Mouse (Mus musculus): ENCODE results near the gene Cpne1.
A peak's percentile ranks its signal among the peaks of the same experiment; 100 is the strongest.

Gene Cpne1

DNA sequence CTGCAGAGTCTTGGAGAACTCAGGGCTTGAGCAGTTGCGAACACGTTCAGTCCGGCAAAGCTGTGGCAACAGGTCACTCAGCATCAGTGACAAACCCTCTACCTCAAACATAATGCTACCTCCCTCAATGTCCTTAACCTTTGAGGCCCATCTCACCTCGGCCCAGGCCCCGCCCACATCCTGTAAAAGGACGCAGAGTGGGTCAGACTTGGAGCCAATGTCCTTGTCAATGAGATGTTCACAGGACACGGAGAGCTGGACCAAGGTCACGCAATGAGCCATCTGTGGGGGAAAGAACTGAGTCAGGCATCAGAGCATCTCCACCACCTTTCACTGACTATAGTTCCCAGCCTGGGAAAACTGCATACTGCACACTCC is 32.6 kb downstream of the Cpne1 start:
- no peak for DNase-seq

DNA sequence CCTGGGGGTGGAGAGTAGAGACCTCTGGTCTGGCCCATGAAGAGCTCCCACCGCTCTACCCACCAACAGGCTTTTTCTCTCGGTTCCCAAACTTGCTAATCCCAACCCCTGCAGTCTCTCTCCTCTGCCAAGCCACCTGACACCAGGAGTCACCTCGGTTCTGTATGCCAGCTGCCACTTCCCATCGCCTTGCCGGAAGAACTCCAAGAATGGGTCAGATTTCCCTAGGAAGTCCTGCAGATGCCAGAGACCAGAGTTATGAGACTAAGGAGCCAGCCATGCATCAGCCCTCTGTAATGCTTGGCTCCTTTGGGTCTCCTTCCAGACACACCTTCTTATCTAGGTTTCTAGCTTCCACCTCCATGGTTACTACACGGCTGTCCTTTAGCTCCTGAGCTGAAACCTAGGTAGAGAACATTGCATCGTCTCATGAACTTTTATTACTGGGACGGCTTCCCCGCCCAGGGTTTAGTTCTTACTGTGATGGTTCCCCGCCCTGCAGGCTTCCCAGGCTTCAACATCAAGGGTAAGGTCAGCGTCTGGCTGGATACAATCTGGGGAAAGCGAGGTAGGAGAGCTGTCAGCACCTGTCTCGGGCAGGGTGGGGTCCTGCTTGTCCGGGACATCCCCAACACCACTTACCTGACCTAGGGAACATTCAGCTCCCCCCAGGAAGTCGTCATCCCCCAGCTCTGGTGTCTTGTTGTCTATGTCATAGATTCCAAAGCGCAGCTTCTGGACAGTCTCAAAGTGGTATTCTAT is 33.2 kb downstream of the Cpne1 start:
- DNase-seq = no peak

- DNase-seq = no peak
Measured at GRCm38 (mm10) chr2:156077461-156077860, 34.3 kb downstream of the Cpne1 start.

DNA sequence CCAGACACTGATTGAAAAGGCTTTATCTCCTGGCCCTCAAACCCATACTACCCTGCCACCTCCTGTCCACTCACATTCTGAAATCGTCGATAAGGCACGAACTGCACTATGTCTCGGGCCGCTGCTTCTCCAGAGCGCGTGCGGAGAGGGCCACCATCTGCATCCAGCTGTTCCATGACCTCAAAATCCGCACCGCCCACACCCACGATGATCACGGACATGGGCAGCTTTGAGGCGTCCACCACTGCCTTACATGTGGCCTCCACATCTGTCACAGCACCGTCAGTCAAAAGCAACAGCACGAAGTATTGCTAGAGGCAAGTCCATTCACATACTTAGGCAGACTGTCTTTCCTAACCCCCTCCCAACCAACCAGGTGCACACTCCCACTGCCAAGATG is 38.0 kb downstream of the Cpne1 start:
- no peak for DNase-seq

GRCm38 (mm10) chr2:156071236-156071635 is 40.5 kb downstream of the Cpne1 start:
- no peak for DNase-seq

- peak; percentile 68 to 75 for DNase-seq
Measured at GRCm38 (mm10) chr2:156067916-156068315, 43.8 kb downstream of the Cpne1 start.

GRCm38 (mm10) chr2:156066126-156066525 is 45.6 kb downstream of the Cpne1 start:
- no peak for DNase-seq

GRCm38 (mm10) chr2:156065099-156066041 is 46.4 kb downstream of the Cpne1 start, which contains the start of gene Spag4:
Gene Spag4, plus strand, starts transcription at chr2:156065175.
- DNase-seq = peak; percentile 58 to 77

DNA sequence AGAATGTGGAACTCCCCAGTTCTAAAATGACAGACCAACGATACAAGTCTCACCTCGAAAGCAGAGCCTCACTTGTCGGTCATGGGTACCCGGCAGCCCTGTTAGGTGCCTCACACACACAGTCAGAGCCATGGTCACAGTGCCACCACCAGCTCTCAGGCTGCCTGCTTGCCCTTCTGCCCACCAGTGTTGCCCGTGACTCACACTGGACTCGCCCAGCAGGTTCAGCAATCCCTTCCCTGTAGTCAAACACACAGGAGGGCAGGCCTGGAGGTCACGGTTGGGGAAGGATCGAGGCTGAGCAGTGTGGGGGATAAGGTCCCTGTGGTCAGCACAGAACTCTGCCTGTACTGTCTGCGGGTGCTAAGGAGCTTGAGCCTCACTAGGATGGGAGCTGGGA is 58.9 kb downstream of the Cpne1 start, which contains the start of gene Fer1l4:
Gene Fer1l4 (minus strand): TSS at position 132 of the 400 bp plus-strand sequence.
- DNase-seq = no peak

DNA sequence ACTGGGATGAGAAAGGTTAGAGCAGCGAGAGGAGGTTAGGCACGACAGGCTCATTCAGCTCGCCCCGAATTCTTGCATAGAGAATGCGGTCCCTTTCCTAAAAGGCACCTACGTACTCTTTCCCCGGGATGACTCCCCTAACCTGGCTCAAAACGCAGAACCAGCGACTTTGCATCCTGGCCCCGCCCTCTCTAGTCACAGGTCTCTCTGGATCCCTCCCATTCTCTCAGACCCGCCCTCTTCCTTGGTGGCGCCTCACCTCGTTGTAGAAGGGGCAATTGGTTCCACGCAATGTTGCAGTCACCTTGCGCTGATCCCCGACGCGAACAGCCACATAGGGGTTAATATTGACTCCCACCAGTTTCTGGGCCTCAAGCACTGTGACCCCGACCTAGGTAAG is 63.8 kb downstream of the Cpne1 start:
- DNase-seq = no peak

DNA sequence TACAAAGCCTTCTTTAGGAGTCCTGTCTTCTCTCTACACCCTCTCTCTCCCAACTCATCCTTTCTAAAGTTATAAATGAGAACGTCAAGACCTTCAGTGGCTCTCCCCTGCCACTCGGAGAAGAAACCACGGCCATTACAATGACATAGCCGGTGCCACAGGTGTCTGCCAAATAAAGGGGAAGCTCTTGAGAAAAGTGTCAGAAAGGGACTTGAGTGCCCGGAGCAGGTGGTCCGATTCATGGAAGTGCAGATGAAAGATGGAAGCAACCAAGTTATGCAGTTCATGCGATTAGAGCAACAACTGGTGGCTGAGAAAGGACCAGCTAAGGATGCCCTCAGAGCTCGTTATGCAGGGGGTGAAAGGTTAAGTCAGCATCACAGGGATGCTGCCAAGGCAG is 68.9 kb downstream of the Cpne1 start:
- DNase-seq = no peak

DNA sequence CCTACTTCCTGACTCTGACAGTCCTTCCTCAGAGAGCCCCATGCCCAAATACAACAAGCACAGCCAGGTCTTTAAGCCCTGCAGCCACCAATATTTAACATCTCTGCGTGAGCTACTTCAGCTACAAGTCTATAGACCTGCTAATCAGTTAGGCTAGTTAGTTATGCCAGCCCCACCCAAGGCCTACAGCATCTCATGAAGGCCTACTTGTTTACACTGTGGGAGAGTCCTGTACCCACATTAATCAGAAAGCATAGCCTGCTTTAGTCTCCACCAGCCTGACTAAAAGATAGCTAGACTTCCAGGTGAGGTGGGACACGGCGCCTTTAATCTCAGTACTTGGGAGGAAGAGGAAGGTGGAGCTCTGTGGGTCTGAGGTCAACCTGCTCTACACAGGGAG is 72.4 kb downstream of the Cpne1 start:
- DNase-seq = no peak

DNA sequence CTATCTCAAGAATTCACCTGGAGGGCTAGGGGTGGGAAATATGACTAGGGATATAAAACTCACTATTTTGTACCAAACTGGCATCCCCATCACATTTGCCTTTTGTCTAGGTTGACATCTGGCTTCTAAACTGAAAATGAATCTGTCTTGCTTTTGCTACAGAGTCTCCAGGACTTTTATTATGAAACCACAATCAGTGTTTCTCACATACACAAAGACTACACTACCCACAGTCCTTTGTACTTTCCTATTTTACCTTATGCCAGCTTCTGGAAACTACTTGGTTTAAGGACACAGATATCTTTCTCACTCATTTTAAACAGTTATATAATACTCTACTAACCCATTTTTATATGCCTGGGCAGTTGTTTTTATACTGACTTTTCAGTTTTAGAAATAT is 86.3 kb downstream of the Cpne1 start:
- no peak for DNase-seq

Measured in cerebellum, adult 18-20 months (tissue).